Mouse (Mus musculus) forebrain, embryonic 11.5 days (tissue): Measurements from ENCODE around the gene Atrn. TPM values are rescaled to one million over a fixed set of nuclear protein-coding genes. Genes with fewer than 3 reads are reported as not detected.

Source experiments
- ATAC-seq: fragments of 200-750 bp; cut with Nextera tagmentation; replicated peaks from 2 replicates; pipeline ENCODE4 v1.8.0; 2017; ENCODE audit warnings: moderate TSS enrichment; ENCODE audit not compliant: low FRiP score
- DNase-seq: peaks from one replicate; pipeline ENCODE4 v3.0.0-alpha.2; 2017; ENCODE audit warnings: low spot score
- H3K27ac ChIP-seq: fragments of 300-500 bp; sonication (generic); 2 replicates; pipeline ENCODE4 v1.5.1; 2014; ENCODE audit warnings: low read depth, low read length
- H3K27me3 ChIP-seq: fragments of 300-500 bp; sonication (generic); 2 replicates; pipeline ENCODE4 v1.6.1; 2014; ENCODE audit warnings: mild to moderate bottlenecking, low read length, mixed read lengths; ENCODE audit not compliant: control insufficient read depth, insufficient read depth
- H3K36me3 ChIP-seq: fragments of 300-500 bp; sonication (generic); 2 replicates; pipeline ENCODE4 v1.6.1; 2014; ENCODE audit warnings: mild to moderate bottlenecking, low read length, moderate library complexity, mixed read lengths; ENCODE audit not compliant: control insufficient read depth, insufficient read depth
- H3K4me1 ChIP-seq: fragments of 300-500 bp; sonication (generic); replicated peaks from 2 replicates; pipeline ENCODE4 v1.6.1; 2014; ENCODE audit warnings: low read length, mixed read lengths; ENCODE audit not compliant: control insufficient read depth, insufficient read depth
- H3K4me2 ChIP-seq: fragments of 300-500 bp; sonication (generic); 2 replicates; pipeline ENCODE4 v1.6.1; 2014; ENCODE audit warnings: low read depth, mild to moderate bottlenecking, low read length, moderate library complexity, mixed read lengths; ENCODE audit not compliant: severe bottlenecking
- H3K4me3 ChIP-seq: fragments of 300-500 bp; sonication (generic); 2 replicates; pipeline ENCODE4 v1.5.1; 2014; ENCODE audit warnings: low read depth, low read length
- H3K9ac ChIP-seq: fragments of 300-500 bp; sonication (generic); 2 replicates; pipeline ENCODE4 v1.6.1; 2014; ENCODE audit warnings: low read length
- H3K9me3 ChIP-seq: fragments of 300-500 bp; sonication (generic); 2 replicates; pipeline ENCODE4 v1.6.1; 2016; ENCODE audit warnings: low read length, mixed read lengths; ENCODE audit not compliant: control insufficient read depth
- WGBS: fragments of 180-500 bp; shearing (Covaris S2); extraction: QIAGEN DNeasy Blood & Tissue Kit; methylation state at CpG from one replicate; pipeline ENCODE4 v1.1.7; 2014; 5-methylcytosine and 5-hydroxymethylcytosine counted together
- polyA plus RNA-seq: library from polyadenylated mRNA; unstranded; fragments of >200 nt; fragmentation: Nextera tagmentation; extraction: Ambion mirVana; gene quantifications from 2 replicates; pipeline ENCODE4 v1.2.1, GENCODE M21; 2014

Gene Atrn
- polyA plus RNA-seq, 1 experiment from 2014 or later, result 11.3 TPM

- Histone ChIP-seq H3K4me2 (peak overlapping the region; percentile 69), H3K9me3 (no peaks in the 10 kb centered on the region), H3K4me1 (peaks cover 5% of the 10 kb centered on the region), H3K36me3 (no peaks in the 10 kb centered on the region), H3K27ac (peak overlapping the region; percentile 70), H3K27me3 (no peaks in the 10 kb centered on the region), H3K4me3 (peak overlapping the region; percentile 98), H3K9ac (peak overlapping the region; percentile 86)
- ATAC-seq (peak; percentile 62), DNase-seq (no peak)
- under 1% methylated on average over 42 of the region's 58 CpGs for WGBS
Observed at GRCm38 (mm10) chr2:130906584-130907315, 455 bp downstream of the Atrn start.

- no peak overlapping the region for H3K4me2 ChIP-seq
Observed at GRCm38 (mm10) chr2:130911691-130912090, 5.4 kb downstream of the Atrn start.

GRCm38 (mm10) chr2:130914873-130915272 lies 8.6 kb downstream of the Atrn start:
- no peaks in the 10 kb centered on the region for H3K9me3 ChIP-seq
- DNase-seq (no peak), ATAC-seq (no peak)
- H3K27ac ChIP-seq, result no peak overlapping the region
- no peaks in the 10 kb centered on the region for H3K36me3 ChIP-seq
- WGBS, result 74% methylated on average over 1 of the region's 1 CpGs
- H3K4me3 ChIP-seq, result no peak overlapping the region
- H3K27me3 ChIP-seq, result no peaks in the 10 kb centered on the region
- H3K4me1 ChIP-seq, result no peaks in the 10 kb centered on the region
- no peak overlapping the region for H3K9ac ChIP-seq
- H3K4me2 ChIP-seq, result no peak overlapping the region

More at GRCm38 (mm10) chr2:130911691-130912090, 5.4 kb downstream of the Atrn start:
- Histone ChIP-seq H3K27me3 (no peaks in the 10 kb centered on the region), H3K27ac (no peak overlapping the region), H3K36me3 (no peaks in the 10 kb centered on the region), H3K9ac (no peak overlapping the region), H3K9me3 (no peaks in the 10 kb centered on the region), H3K4me3 (no peak overlapping the region), H3K4me1 (peaks cover 2% of the 10 kb centered on the region)
- WGBS, result 67% methylated on average over 1 of the region's 1 CpGs
- DNase-seq (no peak), ATAC-seq (no peak)

- H3K9ac ChIP-seq, result no peak overlapping the region
- DNase-seq (no peak), ATAC-seq (no peak)
- H3K27me3 ChIP-seq, result no peaks in the 10 kb centered on the region
- no peaks in the 10 kb centered on the region for H3K9me3 ChIP-seq
- no peak overlapping the region for H3K4me3 ChIP-seq
- H3K36me3 ChIP-seq, result no peaks in the 10 kb centered on the region
- H3K4me2 ChIP-seq, result no peak overlapping the region
- H3K4me1 ChIP-seq, result no peaks in the 10 kb centered on the region
- H3K27ac ChIP-seq, result no peak overlapping the region
- WGBS, result 67% methylated on average over 3 of the region's 3 CpGs
Observed at GRCm38 (mm10) chr2:130916521-130917147, 10.3 kb downstream of the Atrn start.

- ATAC-seq, result no peak
- DNase-seq, result no peak
- H3K27me3 ChIP-seq, result no peaks in the 10 kb centered on the region
- H3K27ac ChIP-seq, result no peak overlapping the region
- H3K4me3 ChIP-seq, result no peak overlapping the region
- H3K9ac ChIP-seq, result no peak overlapping the region
- 97% methylated on average over 1 of the region's 1 CpGs for WGBS
- no peaks in the 10 kb centered on the region for H3K9me3 ChIP-seq
- no peak overlapping the region for H3K4me2 ChIP-seq
- H3K36me3 ChIP-seq, result no peaks in the 10 kb centered on the region
- H3K4me1 ChIP-seq, result no peaks in the 10 kb centered on the region
Observed at GRCm38 (mm10) chr2:130917686-130918085, 11.4 kb downstream of the Atrn start.

- DNase-seq (no peak), ATAC-seq (no peak)
- Histone ChIP-seq H3K9ac (no peak overlapping the region), H3K27ac (no peak overlapping the region), H3K9me3 (no peaks in the 10 kb centered on the region), H3K27me3 (no peaks in the 10 kb centered on the region), H3K4me3 (no peak overlapping the region), H3K36me3 (no peaks in the 10 kb centered on the region), H3K4me1 (no peaks in the 10 kb centered on the region), H3K4me2 (no peak overlapping the region)
- WGBS, result 77% methylated on average over 5 of the region's 5 CpGs
Observed at GRCm38 (mm10) chr2:130919062-130919593, 12.8 kb downstream of the Atrn start.

GRCm38 (mm10) chr2:130924950-130925349 lies 18.7 kb downstream of the Atrn start:
- WGBS, result 89% methylated on average over 2 of the region's 2 CpGs
- H3K4me2 ChIP-seq, result no peak overlapping the region
- H3K9me3 ChIP-seq, result no peaks in the 10 kb centered on the region
- no peak overlapping the region for H3K4me3 ChIP-seq
- DNase-seq (no peak), ATAC-seq (no peak)
- no peaks in the 10 kb centered on the region for H3K4me1 ChIP-seq
- H3K27ac ChIP-seq, result no peak overlapping the region
- H3K36me3 ChIP-seq, result no peaks in the 10 kb centered on the region
- no peaks in the 10 kb centered on the region for H3K27me3 ChIP-seq
- no peak overlapping the region for H3K9ac ChIP-seq

- no peak overlapping the region for H3K4me3 ChIP-seq
- no peaks in the 10 kb centered on the region for H3K27me3 ChIP-seq
- no peaks in the 10 kb centered on the region for H3K9me3 ChIP-seq
- H3K36me3 ChIP-seq, result no peaks in the 10 kb centered on the region
- H3K27ac ChIP-seq, result no peak overlapping the region
- H3K4me2 ChIP-seq, result no peak overlapping the region
- 90% methylated on average over 4 of the region's 4 CpGs for WGBS
- no peak overlapping the region for H3K9ac ChIP-seq
- ATAC-seq (no peak), DNase-seq (no peak)
- no peaks in the 10 kb centered on the region for H3K4me1 ChIP-seq
Observed at GRCm38 (mm10) chr2:130928031-130928430, 21.7 kb downstream of the Atrn start.
